Mouse (Mus musculus): ENCODE results near the gene Babam1. TPM values are rescaled to one million over a fixed set of nuclear protein-coding genes. Genes with fewer than 3 reads are reported as not detected.

The Babam1 gene
- polyA plus RNA-seq, 3 experiments from 2014 or later: 52.0 to 70.5 (median 54.7) TPM

DNA sequence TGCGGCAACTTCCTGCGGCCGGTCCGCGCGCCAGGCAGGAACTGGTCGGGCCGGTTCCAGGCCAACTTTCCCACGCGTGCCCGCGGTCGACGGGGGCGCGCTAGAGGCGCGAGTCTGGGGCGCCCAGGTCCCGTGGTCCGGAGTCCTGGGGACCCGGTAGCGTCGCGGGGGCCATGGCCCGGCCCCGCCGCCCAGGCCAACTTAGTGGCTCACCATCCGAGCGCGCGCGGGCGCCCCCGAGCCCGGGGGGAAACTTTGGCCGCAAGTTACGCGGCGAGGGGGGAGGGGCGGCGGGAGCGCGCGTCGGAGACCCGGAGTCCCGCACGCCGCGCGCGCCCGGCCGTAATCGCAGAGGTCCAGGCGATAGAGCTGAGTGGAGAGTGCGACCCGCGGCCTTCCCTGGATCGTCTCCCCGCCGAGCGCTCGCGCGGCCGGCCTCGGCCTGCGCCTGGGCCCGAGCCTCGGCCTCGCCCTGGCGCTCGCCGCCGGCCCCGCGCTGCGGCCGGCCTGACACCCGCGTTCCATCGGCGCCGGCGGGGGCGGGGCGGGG, 15.2 kb upstream of the Babam1 start, which contains the start of gene Nr2f6:
Nr2f6 (minus strand) TSS at position 540 of the 550 bp plus-strand sequence.
- ATAC-seq: no peak

DNA sequence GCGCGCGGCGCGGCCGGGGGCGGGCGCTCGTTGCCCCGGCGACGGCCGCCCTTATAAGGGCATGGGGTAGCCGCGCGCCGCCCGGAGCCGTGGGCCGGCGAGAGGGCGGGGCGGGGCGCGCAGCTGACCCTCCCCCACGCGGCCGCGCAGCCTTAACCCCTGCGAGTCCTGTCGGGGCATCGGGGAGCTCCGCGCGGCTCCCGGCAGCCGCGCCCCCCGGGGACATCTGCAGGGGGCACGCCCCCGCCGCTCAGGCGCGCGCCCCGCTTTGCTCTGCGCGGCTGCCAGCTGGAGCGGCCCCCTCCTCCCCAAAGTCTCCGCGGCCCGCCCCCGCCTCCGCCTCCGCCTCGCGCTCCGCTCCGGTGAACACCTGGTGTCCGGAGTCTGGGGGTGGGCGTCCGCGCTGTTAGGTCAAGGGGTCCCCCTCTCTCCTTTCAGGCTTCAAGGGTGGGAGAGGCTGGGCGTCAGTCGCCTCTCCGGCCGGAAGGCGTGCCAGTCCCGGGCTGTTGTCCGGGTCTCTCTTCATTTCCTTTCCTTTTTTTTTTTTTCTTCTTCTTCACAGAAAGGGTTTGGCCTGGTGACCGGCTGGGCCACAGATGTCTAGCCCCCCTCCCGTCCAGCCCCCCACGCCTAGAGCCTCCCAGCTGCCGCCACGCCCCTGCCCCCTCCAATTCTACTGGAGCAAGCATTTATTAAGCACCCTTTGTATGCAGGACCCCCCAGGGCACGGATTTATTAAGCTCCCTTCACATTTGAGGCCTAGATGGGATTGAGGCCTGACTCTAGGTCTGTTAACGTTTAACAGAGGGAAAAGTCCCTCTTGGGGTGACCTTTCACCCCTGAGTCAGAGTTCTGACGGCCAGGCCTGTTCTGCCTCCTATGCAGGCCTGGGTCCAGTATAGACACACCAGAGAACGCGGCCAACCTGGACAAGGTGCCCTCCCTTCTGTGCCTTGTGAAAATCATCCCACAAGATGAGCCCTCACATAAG, 14.4 kb upstream of the Babam1 start:
- peak; percentile 69 for ATAC-seq

DNA sequence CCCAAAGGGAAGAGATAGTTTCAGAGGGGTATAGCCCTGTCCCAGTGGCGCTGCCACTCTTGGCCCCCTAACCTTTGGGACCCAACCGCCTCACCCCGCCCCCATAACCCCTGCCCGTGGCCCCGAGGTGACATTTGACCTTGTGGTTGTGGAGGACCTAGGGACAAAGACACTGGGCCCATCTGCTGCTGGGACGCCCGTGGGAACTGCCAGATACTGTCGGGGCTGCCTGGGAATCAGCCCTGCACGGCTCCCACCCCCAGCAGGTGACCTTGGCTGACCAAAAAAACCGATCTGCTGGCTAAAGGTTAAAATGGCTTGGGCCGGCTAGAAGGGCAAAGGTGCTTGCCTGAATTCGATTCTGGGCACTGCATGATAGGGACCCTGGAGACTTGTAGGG, 13.3 kb upstream of the Babam1 start:
- no peak for ATAC-seq

DNA sequence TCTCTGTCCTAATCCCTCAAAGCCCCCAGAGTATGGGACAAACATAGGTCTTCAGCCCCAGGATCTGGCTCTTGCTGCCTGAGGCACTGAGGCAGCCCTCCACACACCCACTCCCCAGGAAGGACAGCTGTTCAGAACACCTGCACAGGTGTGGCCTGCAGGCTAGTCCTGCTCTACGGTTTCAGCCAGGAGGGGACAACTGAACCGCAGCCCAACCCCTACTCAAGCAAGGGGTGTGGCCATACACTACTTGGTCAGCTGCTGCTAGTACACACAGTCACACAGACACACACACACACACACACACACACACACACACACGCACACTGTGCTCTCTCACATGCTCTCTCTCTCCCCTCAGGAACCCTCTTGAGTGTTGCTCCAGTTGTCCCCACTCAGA, 12.8 kb upstream of the Babam1 start:
- ATAC-seq: no peak

DNA sequence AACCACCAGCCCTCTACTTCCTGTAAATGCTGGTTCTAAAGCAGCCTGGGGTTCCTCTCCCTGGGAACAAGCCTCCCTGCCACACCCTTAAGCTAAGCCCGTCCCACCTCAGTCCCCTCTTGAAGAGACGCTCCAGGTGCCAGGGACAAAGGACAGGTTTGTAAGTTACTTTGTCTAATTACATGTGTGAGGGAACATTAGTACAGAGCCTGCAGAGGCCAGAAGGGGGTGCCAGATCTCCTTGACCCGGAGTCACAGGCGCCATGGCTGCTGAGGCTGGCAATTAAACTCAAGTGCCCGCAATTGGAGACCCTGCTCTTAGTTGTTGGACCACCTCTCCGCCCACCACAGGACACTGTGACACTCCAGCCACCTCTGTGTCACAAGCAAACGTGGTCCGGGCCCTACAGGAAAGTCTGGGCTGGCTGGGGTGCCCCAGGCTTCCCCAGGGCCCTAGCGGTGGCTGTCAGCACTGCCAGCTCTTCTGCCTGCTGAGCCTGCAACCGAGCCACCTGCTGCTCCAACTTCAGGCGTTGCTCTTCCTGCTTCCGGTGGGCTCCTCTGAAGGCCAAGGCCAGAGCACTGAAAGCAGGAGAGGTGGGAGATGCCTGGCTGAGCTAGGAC, 11.3 kb upstream of the Babam1 start:
- no peak for ATAC-seq

DNA sequence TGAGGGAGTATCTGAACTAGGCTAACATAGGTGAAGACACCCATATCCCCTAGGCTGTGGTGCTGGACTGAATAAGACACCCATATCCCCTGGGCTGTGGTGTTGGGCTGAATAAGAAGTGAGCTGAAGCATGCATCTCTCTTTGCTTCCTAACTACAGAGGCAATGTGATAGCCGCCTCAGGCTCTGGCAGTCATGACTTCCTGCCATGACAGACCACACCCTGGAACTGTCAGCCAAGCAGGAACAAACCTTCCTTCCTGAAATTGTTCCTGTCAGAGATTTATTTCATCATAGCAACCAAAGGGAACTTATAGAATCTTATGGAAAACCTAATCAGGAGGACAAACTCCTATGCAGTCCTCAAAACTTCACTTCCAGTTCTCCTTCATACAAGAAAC, 8.4 kb upstream of the Babam1 start:
- no peak for ATAC-seq

DNA sequence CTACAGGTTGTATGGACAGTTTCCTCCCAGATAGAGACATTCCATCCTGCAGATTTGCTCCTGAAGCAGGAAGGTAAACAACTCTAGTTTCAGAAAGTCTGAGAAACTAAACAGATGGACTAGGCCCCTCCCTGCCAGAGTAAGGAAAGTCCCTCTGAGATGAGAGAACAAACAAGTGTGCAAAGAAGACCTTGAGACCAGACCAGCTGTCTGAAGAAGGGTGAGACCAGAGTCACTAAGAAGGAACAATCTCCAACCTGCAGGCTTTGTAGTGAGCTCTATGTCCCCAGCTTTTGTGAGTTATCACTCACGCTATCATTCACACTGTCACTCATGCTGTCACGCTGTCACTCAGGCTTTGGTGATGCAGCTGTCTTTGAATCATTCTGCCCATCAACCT, 5.0 kb upstream of the Babam1 start:
- ATAC-seq: no peak

DNA sequence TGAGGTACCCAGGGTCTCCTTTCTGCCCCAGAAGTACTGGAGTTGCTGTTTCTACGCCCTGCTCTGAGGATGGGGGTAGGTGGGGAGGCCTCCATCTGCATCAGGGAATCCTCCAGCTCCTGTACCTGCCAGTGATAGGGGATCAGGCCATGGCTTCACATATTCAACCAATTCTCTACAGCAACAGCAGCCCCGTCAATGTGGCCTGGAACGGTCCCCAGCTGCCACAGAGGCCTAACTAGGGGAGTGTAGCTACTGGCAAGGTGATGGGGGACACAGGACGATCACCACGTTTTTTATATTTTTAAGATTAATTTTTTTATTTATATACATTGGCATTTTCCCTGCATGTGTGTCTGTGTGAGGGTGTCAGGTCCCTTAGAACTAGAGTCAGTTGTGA, 4.3 kb upstream of the Babam1 start:
- ATAC-seq: no peak

DNA sequence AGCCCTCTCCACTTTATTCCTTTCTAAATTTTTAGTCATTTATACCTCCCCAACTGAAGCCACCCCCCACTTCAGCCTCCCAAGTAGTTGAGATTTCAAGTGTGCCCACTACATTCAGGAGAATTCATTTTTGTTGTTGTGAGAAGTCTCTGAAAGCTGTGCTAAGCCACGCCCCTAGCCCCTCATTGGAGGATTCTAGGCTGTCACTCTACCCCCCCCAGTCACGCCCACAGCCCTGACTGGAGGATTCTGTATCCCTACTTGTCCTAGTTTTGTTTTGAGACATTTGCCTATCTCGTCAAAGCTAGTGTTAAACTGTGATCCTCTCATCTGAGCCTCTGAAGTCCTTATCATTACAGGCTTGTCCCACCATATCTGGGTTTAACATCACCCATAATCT, 3.8 kb upstream of the Babam1 start:
- ATAC-seq: no peak

DNA sequence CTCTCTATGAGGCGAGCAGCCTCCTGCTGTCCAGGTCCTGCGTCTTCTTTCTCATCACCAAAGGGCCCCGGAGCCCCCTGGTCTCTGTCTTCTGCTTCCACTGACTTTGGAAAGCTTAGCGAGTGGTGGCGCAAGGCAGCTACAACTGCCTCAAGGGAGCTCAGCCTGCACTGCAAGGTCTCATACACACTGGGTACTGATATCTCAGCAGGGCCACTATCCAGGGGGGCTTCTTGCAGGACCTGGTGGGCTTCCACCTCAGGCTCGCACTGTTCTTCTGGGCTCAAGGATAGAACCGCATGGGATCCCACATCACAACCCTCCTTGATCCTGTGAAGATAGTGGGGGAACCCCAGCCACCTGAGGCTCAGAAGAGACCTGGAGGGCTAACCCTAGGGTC, 2.2 kb upstream of the Babam1 start:
- no peak for ATAC-seq

DNA sequence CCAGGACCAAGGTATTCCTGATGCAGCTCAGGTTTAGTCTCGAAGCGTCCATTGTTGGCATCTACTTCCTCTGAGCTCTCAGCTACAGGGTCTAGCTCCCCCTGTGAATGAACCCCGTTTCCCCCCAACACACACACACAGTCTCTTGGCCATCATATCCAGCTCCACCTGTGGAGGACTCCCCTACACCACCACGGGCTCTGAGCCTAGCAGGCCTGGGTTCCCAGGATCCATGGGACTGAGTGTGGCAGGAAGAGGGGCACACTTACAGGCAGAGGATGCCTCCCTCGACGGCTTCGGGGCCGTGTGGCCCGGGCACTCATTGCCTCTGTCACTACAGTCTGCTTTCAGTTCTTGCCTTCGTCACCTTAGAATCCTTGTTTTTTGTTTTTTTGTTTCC, 1.6 kb upstream of the Babam1 start:
- ATAC-seq: no peak

DNA sequence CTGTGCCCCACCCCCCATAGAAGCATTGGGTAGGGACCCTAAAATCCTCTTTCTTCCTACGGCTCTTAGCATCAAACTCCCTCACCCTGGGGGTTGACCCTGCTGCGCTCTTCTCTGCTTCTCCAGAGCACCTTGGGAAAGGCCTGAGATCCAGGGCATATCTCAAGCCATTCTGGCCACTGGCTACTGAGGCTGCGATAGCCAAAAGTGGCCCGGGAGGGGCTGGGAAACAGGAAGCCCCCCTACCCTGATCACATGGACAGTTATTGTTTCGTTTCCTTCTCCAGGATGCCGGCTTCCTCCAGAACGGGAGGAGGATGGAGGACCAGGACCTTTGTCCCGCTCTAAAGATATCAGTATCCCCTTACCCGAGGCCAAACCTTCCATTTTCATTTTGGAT, 1.0 kb upstream of the Babam1 start, which contains the start of gene Ushbp1:
Ushbp1 (minus strand) TSS at position 174 of the 400 bp plus-strand sequence.
- ATAC-seq: no peak

DNA sequence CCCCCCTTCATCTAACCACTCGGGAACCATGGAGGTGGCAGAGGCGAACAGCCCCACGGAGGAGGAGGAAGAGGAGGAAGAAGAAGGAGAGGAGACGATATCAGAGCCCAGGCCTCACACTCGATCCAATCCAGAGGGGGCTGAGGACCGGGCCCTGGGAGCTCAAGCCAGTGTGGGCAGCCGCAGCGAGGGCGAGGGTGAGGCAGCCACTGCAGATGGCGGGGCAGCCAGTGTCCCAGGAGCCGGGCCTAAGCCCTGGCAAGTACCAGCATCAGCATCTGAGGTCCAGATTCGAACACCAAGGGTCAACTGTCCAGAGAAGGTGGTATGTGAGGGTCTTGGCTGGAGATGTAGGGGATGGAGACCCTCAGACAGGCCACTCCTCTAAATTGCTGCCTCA, 1.0 kb downstream of the Babam1 start:
- ATAC-seq: no peak

DNA sequence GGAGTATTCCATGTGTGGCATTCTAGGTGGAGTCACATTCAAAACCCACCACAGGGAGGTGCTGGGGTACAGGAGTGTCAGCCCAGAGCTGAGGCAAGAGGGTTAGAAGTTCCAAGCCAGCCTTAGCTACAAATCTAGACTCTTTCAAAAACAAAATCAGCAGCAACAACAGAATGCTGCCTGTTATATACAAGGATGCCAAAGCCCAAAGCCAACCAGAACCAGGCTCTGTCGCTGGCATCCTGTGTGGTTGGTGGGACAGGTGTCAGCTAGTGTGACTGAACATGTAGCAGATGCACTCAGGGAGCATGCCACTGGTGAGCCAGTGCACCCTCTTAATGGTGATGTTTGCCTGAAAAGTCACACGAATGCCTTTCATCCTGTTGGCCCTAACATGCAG, 4.2 kb downstream of the Babam1 start:
- no peak for ATAC-seq

DNA sequence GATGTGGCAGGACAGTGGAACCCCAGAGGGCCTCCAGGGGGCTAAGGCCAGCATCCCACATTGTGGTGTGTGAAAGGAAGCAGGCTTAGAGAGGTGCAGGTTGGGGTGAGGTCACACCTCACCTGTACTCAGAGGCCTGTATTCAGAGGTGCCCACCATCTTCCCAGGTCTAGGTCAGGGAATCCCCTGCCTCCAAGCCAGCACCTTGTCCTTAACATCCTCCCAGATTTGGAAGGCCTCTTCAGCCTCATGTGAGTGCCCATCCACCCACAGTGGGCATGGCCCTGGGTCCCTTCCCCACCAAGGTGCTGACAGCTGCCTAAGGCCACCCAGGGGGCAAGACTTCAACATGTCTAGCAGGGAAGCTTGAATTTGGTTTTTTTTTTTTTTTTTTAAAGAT, 4.8 kb downstream of the Babam1 start:
- ATAC-seq: no peak

DNA sequence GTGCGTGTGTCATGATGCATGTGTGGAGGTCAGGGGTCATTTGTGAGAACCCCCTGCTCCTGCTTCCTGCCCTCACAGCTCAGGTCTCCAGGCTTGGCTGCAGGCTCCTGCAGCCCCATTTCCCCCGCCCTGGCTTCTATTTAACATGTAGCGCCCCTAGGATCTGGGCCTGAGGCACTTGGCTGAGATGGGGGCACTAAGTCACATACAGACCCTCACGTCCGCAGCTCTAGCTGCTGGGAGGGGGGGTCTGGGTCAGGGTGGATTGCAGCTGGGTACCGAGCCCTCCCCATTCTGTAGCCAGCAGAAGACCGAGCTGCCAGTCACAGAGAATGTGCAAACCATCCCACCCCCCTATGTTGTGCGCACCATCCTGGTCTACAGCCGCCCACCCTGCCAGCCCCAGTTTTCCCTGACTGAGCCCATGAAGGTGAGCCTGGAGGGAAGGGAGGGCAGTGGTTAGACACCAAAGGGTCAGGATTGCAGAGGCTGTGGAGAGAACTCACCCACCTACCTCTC, 5.8 kb downstream of the Babam1 start:
- no peak for ATAC-seq

DNA sequence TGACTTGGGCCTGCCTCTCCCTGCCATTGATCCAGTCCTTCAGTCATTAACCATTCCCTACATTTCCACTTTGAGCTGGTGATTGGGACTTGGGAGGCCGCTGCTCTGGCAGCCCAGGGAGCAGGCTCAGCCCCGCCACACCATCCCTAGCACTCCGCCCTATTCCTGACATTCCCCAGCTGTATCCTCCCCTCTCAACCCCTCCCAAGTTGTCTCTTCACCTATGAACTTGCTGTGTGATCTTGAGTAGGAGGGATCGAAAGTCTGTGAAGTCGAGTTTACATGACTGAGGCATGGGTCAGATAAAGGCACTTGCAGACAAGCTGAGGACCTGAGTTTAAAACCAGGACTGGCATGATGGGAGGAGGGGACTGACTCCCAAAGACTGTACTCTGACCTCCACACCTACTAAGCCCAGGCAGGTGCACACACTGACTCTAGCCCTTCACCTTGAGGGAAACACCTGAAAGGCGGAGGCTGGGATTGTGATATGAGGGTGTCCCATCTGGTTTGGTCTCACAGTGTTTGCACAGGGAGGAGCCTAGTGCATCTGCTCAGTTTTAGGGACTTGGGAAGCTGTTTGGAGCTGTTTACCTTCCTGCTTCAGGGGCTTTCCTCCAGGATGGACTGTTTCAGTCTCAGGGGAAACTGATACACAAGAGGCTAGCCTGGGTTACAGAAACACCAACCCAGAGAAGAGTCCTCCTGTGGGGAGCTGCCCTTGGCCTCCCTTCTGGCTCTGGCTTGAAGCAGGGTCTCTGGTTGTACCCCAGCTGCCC, 6.6 kb downstream of the Babam1 start:
- ATAC-seq: no peak

DNA sequence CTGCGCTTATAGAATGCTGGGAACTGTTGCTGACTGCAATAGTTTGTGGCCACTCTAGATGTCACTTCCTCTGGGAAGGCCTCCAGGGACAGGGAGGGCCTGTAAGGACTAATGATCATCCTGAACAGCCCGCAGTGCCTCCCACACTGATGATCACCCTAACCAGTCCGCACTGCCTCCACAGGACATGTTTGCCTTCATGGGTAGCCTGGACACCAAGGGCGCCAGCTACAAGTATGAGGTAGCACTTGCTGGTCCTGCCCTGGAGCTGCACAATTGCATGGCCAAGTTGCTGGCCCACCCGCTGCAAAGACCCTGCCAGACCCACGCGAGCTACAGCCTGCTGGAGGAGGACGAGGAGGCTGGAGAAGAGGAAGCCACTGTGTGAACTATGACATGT, 7.3 kb downstream of the Babam1 start:
- ATAC-seq: no peak

DNA sequence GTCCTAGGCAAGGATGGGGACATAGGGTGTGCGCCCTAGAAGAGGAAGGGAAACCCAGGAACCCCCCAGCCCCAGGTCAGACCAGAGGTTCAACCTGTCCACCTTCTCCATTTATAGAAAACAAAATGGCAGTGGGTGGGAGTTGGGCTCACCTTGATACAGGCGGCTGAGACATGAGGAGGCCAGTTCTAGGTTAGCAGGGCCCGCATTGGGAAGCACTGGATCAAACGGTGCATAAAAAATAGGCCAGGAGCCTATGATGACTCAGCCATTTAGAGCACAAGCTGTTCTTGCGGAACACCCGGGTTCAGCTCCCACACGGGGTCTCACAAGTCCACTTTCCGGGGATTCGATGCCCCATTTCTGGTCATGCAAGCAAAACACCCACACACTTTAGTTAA, 8.3 kb downstream of the Babam1 start:
- no peak for ATAC-seq

DNA sequence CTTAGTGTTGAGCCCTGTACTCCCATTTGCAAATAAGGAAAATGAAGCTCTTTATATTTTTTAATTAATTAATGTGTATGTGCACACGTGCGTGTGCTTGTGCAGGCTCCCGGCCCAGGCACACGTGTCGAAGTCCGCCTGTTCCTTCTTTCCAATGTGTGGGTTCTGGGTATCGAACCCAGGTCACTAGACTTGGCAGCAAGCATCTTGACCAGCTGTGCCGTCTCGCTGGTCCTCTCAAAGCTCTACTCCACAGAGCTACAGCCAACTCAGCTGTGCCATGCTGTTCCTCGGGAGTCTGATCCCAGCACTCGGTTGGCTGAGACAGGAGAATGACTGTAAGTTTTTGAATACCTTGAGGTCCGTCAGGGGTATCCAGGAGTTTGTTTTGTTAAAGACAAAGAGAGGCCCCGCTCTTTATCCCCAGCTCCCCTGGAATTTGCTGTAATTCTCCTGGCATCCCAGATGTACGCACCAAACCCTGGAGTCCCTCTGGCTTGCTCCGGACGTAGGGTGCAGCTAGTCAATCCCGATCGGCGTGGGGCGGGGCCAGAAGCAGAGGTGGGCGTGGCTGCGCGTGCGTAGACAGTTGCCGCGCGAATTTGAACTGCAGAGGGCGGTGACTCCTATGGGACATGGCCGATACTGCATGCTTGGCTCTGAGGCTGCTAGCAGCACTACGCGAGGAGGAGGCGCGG, 8.9 kb downstream of the Babam1 start, which contains the start of gene Ankle1:
Ankle1 (plus strand) TSS at position 610 of the 698 bp plus-strand sequence.
- ATAC-seq: peak; percentile 96

DNA sequence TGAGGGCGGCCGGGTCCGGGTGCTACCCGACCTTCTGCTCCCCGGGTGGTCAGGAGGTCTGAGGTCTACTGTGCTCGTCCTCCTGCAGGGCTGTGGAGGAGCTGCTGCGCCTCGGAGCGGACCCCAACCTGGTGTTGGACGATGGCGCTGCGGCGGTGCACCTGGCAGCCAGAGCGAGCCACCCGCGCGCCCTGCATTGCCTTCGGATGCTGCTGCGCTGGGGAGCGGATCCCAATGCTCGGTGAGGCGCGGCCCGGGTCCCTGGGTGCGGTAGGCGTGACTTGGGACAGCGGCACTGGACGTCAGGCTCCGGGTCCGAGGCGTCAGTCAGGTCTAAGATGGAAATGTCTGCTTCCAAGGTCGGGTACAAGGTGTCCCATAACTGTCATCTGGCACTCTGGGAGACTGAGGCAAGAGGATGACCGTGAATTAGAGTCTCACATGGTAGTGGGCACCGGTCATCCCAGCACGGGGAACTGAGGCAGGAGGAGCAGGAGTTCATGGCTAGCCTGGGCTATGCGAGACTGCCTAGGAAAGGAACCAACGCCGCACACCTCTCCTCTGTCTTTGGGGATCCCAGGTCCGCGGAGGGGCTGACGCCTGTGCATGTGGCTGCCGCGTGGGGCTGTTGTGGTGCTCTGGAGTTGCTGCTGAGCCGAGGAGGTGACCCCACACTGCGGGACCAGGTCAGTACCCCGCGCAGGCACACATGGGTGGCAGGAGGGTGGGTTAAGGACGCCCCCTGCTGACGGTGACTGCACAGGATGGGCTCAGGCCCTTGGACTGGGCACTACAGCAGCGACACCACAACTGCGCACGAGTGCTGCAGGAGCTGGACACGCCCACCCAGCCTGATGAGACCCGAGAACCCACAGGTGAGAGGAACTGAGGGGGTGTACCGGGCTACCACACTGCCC, 9.7 kb downstream of the Babam1 start:
- peak; percentile 27 for ATAC-seq
